Mouse (Mus musculus): Measurements from ENCODE around the gene Pak7. TPM values are rescaled to one million over a fixed set of nuclear protein-coding genes. Genes with fewer than 3 reads are reported as not detected.

The Pak7 gene
- polyA plus RNA-seq (2014; fragmentation: Illumina TruSeq; extraction: RNeasy Lipid Tissue Mini Kit (QIAGEN cat#74804); ENCODE audit: low read depth, low replicate concordance) = 0.15 TPM

DNA sequence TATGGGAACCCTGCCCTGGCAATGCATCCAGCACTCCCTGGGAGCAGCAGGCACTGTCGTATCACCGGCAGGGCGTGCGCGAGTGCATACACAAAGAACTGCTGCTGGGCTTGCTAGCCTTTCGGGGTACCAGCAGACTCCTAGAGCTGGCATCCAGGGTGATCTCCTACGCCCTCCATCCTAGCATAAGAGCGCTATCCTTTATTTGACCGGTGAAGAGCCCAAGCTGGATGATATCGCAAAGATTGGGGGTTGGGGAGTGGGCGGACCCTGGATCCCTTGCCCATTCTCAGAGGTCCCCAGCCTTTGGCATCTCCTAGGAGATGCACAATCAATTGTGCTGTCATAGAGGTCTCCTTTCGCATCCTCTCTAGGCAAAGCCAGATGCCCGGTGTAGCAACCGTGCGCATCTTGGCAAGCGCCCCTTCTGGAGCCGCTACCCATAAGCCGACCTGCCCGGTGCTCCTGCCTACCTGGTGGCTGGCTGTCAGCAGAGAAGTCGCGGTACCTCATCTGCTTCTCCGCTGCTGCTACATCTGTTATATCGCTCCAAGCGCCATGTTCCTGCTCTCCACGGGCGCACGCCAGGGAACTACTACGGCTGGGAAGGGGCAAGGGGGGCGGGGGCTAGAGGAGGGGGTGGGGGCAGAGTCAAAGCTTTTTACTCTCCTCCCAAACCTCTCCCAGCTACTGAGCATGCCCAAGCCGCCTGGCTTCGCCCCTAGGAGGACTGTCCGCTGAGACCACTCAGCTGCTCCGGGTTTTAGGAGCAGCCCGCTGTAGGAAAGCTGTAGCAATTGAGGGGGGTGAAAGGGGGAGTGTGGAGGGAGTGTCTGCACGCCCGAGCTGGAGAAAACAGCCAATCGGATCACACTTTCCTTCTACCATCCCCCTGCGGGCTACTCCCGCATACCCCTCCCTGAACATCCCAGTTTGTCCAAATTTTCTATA lies at the start of gene Pak7:
Gene Pak7, minus strand, starts transcription at position 787 of the 951 bp plus-strand sequence.

DNA sequence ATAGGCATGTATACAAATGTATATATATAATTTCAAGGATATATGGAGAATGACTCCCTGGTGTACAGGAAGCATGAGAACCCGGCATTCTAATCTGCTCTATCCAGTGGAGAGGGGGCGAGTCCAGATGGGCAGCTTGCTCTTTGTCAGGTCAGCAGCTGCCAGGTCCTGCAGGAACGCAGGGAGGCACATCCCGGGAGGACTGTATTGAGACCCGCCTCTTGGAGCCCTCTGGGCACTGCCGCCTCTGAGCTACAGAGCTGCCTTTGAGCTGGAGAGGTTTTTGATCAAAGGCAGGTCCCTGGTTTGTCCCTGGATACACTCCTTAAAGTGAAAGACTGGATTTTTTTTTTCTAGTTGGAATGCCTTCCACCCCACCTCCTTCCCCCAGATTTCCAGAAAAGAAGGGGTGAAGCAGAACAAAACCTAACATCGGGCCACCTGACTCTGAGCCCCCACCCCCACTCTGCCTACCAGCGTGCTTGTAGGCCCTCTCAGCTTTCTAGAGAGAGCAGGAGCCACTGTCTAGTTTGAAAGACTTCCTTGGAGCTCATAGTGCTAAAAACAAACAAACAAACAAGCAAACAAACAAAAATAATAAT lies 336.0 kb downstream of the Pak7 start, which contains the start of gene Lamp5:
Gene Lamp5, plus strand, starts transcription at position 552 of the 602 bp plus-strand sequence.

Other genes with a start within 250 kb of the Pak7 start
- 84.4 TPM for gene Ankef1, start 113.9 kb upstream of the Pak7 start, polyA plus RNA-seq (2014; fragmentation: Illumina TruSeq; extraction: RNeasy Lipid Tissue Mini Kit (QIAGEN cat#74804); ENCODE audit: low read depth, low replicate concordance)